Mouse (Mus musculus) cortical plate, adult 2 months (tissue): Measurements from ENCODE around the gene Ube2f. TPM values are rescaled to one million over a fixed set of nuclear protein-coding genes. Genes with fewer than 3 reads are reported as not detected.

Experiments used
- H3K27ac ChIP-seq: fragments of 200-500 bp; 2 replicates; pipeline ENCODE4 v1.5.1; 2012; ENCODE audit warnings: low read length, control low read depth, inconsistent platforms; ENCODE audit not compliant: insufficient read depth
- H3K4me1 ChIP-seq: fragments of 200-500 bp; 2 replicates; pipeline ENCODE4 v1.6.1; 2011; ENCODE audit warnings: low read length; ENCODE audit not compliant: control insufficient read depth, insufficient read depth
- H3K4me3 ChIP-seq: fragments of 200-500 bp; 2 replicates; pipeline ENCODE4 v1.5.1; 2011; ENCODE audit warnings: mild to moderate bottlenecking, low read length, control low read depth; ENCODE audit not compliant: insufficient read depth
- CTCF ChIP-seq: fragments of 200-500 bp; IDR thresholded peaks from 2 replicates; pipeline ENCODE4 v1.5.1; 2011; ENCODE audit warnings: mild to moderate bottlenecking, control low read depth, low read length; ENCODE audit not compliant: insufficient read depth; ENCODE audit errors: extremely low read depth
- POLR2A ChIP-seq: fragments of 200-500 bp; IDR thresholded peaks from 2 replicates; pipeline ENCODE4 v1.6.1; 2011; ENCODE audit warnings: mild to moderate bottlenecking, low read length, control low read depth; ENCODE audit not compliant: insufficient read depth; ENCODE audit errors: extremely low read depth
- polyA plus RNA-seq: library from polyadenylated mRNA; depleted of rRNA; stranded (reverse); fragments of >200 nt; gene quantifications from 2 replicates; pipeline ENCODE4 v1.2.3, GENCODE M21; 2012

Gene Ube2f
- polyA plus RNA-seq, 1 experiment = 65.7 TPM

GRCm38 (mm10) chr1:91301206-91301920 is 51.3 kb downstream of the Ube2f start:
- H3K4me1 ChIP-seq = peaks cover 1% of the 10 kb centered on the region; the same call in 1 of the 2 replicates
- TF ChIP-seq POLR2A (no peak), CTCF (no peak)

GRCm38 (mm10) chr1:91302021-91302420 is 51.9 kb downstream of the Ube2f start:
- H3K4me3 ChIP-seq = no peak overlapping the region
- TF ChIP-seq POLR2A (no peak), CTCF (no peak)
- H3K27ac ChIP-seq = no peak overlapping the region
- H3K4me1 ChIP-seq = peaks cover 1% of the 10 kb centered on the region; the same call in 1 of the 2 replicates

More at GRCm38 (mm10) chr1:91301206-91301920, 51.3 kb downstream of the Ube2f start:
- Histone ChIP-seq H3K4me3 (no peak overlapping the region), H3K27ac (no peak overlapping the region)

GRCm38 (mm10) chr1:91304621-91305020 is 54.5 kb downstream of the Ube2f start:
- H3K27ac ChIP-seq = no peak overlapping the region
- TF ChIP-seq CTCF = no peak
- TF ChIP-seq POLR2A = no peak
- H3K4me1 ChIP-seq = no peaks in the 10 kb centered on the region
- no peak overlapping the region for H3K4me3 ChIP-seq

GRCm38 (mm10) chr1:91309366-91310085 is 59.4 kb downstream of the Ube2f start:
- Histone ChIP-seq H3K4me1 (no peaks in the 10 kb centered on the region), H3K4me3 (no peak overlapping the region), H3K27ac (no peak overlapping the region)
- TF ChIP-seq CTCF (no peak), POLR2A (no peak)

- no peak overlapping the region for H3K4me3 ChIP-seq
- TF ChIP-seq POLR2A = no peak
- H3K4me1 ChIP-seq = no peaks in the 10 kb centered on the region
- H3K27ac ChIP-seq = no peak overlapping the region
Measured at GRCm38 (mm10) chr1:91312273-91312672, 62.2 kb downstream of the Ube2f start.

- TF ChIP-seq POLR2A (no peak), CTCF (no peak)
- Histone ChIP-seq H3K27ac (no peak overlapping the region), H3K4me3 (no peak overlapping the region), H3K4me1 (no peaks in the 10 kb centered on the region)
Measured at GRCm38 (mm10) chr1:91313251-91313650, 63.1 kb downstream of the Ube2f start.

- no peak overlapping the region for H3K4me3 ChIP-seq
- H3K27ac ChIP-seq = no peak overlapping the region
- H3K4me1 ChIP-seq = no peaks in the 10 kb centered on the region
- TF ChIP-seq CTCF = no peak
Measured at GRCm38 (mm10) chr1:91317656-91318055, 67.6 kb downstream of the Ube2f start.

GRCm38 (mm10) chr1:91321760-91322438 is 71.8 kb downstream of the Ube2f start, which contains the start of gene Espnl:
Gene Espnl, plus strand, starts transcription at chr1:91322075.
- H3K27ac ChIP-seq = no peak within 1 kb of the TSS
- H3K4me3 ChIP-seq = no peak within 1 kb of the TSS
- no peaks in the 10 kb centered on the region for H3K4me1 ChIP-seq
- TF ChIP-seq POLR2A = no peak
- no peak for TF ChIP-seq CTCF

GRCm38 (mm10) chr1:91324646-91325045 is 74.5 kb downstream of the Ube2f start:
- no peak for TF ChIP-seq CTCF
- TF ChIP-seq POLR2A = no peak
- Histone ChIP-seq H3K27ac (no peak overlapping the region), H3K4me3 (no peak overlapping the region), H3K4me1 (no peaks in the 10 kb centered on the region)

GRCm38 (mm10) chr1:91325488-91326042 is 75.5 kb downstream of the Ube2f start:
- Histone ChIP-seq H3K4me1 (no peaks in the 10 kb centered on the region), H3K4me3 (no peak overlapping the region), H3K27ac (no peak overlapping the region)
- TF ChIP-seq CTCF (no peak), POLR2A (no peak)
